Mouse (Mus musculus): ENCODE results near the gene Olfr342.

The Olfr342 gene

DNA sequence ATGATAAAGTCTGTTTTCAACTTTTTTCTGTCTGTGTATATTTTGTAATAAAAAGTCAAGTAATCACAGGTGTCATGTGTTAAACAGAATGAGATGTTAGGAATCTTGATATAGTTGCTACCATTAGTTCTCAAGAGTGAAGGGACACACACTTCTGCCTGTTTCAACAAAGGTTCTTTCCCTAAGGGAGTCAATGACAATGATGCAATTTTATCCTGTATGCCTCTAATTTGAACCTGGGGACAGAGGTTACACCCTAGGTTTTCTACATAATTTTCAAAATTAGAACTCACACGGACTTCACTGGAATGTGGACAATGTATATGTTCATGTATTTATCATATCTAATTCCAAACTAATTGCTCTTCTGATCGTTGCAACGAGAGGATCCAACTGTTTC is at the start of gene Olfr342:
TSS of gene Olfr342 (plus strand) at position 301 of the 400 bp plus-strand sequence.
- DNase-seq, result no peak

DNA sequence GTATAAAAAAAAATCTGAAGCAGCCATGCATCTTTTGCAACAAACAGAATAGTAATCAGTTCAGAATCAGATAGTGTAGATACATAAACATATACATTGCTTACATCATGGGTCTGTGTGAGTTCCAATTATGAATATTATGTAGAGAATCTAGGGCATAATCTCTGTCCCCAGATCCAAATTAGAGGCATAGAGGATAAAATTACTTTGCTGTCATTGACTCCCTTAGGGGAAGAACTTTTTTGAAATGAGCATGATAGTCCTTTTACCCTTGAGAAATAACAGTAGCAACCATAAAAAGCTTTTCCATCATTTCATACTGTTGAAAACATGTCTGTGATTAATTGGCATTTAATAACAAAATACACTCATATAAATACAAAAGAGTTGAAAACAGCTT is 42.4 kb upstream of the Olfr342 start, which contains the start of gene Olfr341:
TSS of gene Olfr341 (minus strand) at position 101 of the 400 bp plus-strand sequence.
- DNase-seq, result no peak

DNA sequence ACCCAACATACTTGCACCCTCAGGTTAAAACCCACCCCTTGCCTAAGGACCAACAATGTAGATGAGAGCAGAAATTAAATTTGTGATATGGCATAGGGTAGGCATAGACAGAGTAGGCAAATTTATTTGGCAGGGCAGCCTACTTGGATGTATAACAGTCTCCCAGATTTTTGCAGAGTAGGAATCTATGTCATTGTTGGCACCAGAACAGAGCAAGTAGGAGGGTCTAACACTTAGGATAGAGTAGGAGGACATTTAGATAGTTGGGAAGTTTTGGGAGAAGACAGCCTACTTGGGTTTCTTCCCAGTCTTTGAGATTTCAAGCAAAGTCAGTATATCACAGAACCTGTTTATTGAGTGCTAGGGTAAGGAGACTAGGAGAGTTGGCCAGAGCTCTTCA is 40.4 kb downstream of the Olfr342 start:
- DNase-seq, result no peak

DNA sequence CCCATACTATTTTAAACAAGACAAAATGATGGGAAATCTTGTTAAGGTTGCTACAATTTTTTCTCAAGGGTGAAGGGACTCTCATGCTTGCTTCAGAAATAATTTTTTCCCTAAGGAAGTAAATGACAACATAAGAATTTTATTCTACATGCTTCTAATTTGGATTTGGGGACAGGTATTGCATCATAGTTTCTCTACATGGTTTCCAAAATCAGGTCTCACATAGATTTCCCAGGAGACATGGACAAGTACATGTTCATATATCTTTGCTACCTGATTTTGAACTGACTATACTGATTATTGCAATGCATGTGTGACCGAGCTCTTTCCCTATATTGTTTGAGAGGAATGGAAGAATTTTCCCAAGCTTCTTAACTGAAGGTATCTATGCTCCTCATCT is 41.6 kb downstream of the Olfr342 start, which contains the start of gene Olfr344:
TSS of gene Olfr344 (plus strand) at position 301 of the 400 bp plus-strand sequence.
- no peak for DNase-seq

DNA sequence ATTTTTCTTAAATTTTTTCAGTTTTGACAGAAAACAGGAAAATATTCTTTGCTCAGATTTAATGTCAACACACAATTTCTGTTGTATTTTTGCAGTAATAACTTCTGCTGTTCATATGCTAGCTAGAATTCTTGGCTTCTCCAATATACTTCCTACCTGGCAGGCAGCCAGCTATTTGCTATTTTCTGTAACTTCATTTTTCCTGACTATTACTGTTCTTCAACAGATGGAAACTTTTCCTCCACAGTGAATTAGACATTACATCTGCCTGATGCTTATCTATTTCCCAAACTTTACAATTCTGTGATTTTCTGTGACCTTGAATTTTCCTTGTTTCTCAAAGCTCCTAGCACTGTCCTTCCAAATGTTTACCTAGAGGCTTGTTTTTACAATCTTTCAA is 42.2 kb downstream of the Olfr342 start:
- no peak for DNase-seq

DNA sequence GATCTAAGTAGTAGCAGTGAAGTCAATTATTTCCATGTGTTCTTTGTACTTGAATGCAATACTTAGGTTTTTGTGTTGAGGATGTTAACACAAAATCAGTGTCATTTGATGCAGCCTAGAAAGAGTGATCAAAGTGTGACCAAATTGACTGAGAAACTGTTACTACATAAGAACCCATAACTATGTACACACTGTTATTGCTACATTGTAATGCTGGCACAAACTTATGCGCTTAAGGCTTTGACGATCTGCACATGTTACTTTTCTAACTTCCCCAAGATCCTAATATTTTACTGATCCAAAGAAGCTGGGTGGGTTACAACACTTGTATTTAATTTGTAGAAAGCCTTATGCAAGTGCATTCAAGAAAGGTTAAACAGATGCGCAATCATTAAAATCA is 43.0 kb downstream of the Olfr342 start:
- DNase-seq, result no peak
